Mouse (Mus musculus) frontal cortex, postnatal 14 days (tissue): ENCODE results near the gene Psg17.
A peak's percentile ranks its signal among the peaks of the same experiment; 100 is the strongest.
"Not testable (repeated sequence)": the region's sequence is repeated elsewhere in the genome, so short reads cannot be mapped to it uniquely, and the experiment has no call there.

ENCODE experiments used
- DNase-seq, 2 experiments: peaks; one replicate each; pipeline ENCODE4 v3.0.0; 2022; ENCODE audit warnings: low spot score in 2 of 2

The Psg17 gene

GRCm38 (mm10) chr7:18821507-18821906, at the start of gene Psg17:
TSS of gene Psg17 (minus strand) at chr7:18821607.
- DNase-seq, result no peak

GRCm38 (mm10) chr7:18871031-18871430, 49.6 kb upstream of the Psg17 start, which contains the start of gene Pglyrp1:
TSS of gene Pglyrp1 (plus strand) at chr7:18871331.
- DNase-seq, result not testable (repeated sequence)

GRCm38 (mm10) chr7:18868491-18868890, 47.1 kb upstream of the Psg17 start:
- no peak for DNase-seq

- DNase-seq, result no peak
These were observed 41.4 kb upstream of the Psg17 start for GRCm38 (mm10) chr7:18862801-18863200.

GRCm38 (mm10) chr7:18858310-18858916, 37.0 kb upstream of the Psg17 start:
- no peak for DNase-seq

GRCm38 (mm10) chr7:18848395-18848794, 27.0 kb upstream of the Psg17 start:
- no peak for DNase-seq

- DNase-seq, result no peak
These were observed 23.4 kb upstream of the Psg17 start for GRCm38 (mm10) chr7:18844811-18845210.

GRCm38 (mm10) chr7:18841174-18841567, 19.8 kb upstream of the Psg17 start:
- DNase-seq, result no peak

GRCm38 (mm10) chr7:18840386-18841173, 19.2 kb upstream of the Psg17 start:
- peak in 1 of 2 experiments; percentile 13 for DNase-seq

GRCm38 (mm10) chr7:18839865-18840264, 18.5 kb upstream of the Psg17 start, which contains the start of gene Mill2:
TSS of gene Mill2 (plus strand) at chr7:18839966.
- no peak for DNase-seq

GRCm38 (mm10) chr7:18832298-18832697, 10.9 kb upstream of the Psg17 start:
- DNase-seq, result no peak

- DNase-seq, result no peak
These were observed 8.1 kb upstream of the Psg17 start for GRCm38 (mm10) chr7:18829545-18829944.

- DNase-seq, result no peak
These were observed 7.2 kb upstream of the Psg17 start for GRCm38 (mm10) chr7:18828592-18828991.

GRCm38 (mm10) chr7:18827792-18828546, 6.6 kb upstream of the Psg17 start:
- no peak for DNase-seq

GRCm38 (mm10) chr7:18818301-18818700, 3.1 kb downstream of the Psg17 start:
- DNase-seq, result no peak

GRCm38 (mm10) chr7:18803526-18803925, 17.9 kb downstream of the Psg17 start:
- no peak for DNase-seq

- DNase-seq, result no peak
These were observed 22.3 kb downstream of the Psg17 start for GRCm38 (mm10) chr7:18799129-18799528.

GRCm38 (mm10) chr7:18798420-18798819, 23.0 kb downstream of the Psg17 start, which contains the start of gene Psg19:
TSS of gene Psg19 (minus strand) at chr7:18798520.
- no peak for DNase-seq

GRCm38 (mm10) chr7:18790671-18791070, 30.7 kb downstream of the Psg17 start:
- DNase-seq, result not testable (repeated sequence)

- not testable (repeated sequence) for DNase-seq
These were observed 40.1 kb downstream of the Psg17 start for GRCm38 (mm10) chr7:18781301-18781700.

- DNase-seq, result no peak
These were observed 42.0 kb downstream of the Psg17 start for GRCm38 (mm10) chr7:18779337-18779781.
